Mouse (Mus musculus): ENCODE measurements around the gene Krt84. TPM values are rescaled to one million over a fixed set of nuclear protein-coding genes. Genes with fewer than 3 reads are reported as not detected.
A peak's percentile ranks its signal among the peaks of the same experiment; 100 is the strongest.

Gene Krt84
- polyA plus RNA-seq, 2 experiments: 1.8 to 8.1 TPM

DNA sequence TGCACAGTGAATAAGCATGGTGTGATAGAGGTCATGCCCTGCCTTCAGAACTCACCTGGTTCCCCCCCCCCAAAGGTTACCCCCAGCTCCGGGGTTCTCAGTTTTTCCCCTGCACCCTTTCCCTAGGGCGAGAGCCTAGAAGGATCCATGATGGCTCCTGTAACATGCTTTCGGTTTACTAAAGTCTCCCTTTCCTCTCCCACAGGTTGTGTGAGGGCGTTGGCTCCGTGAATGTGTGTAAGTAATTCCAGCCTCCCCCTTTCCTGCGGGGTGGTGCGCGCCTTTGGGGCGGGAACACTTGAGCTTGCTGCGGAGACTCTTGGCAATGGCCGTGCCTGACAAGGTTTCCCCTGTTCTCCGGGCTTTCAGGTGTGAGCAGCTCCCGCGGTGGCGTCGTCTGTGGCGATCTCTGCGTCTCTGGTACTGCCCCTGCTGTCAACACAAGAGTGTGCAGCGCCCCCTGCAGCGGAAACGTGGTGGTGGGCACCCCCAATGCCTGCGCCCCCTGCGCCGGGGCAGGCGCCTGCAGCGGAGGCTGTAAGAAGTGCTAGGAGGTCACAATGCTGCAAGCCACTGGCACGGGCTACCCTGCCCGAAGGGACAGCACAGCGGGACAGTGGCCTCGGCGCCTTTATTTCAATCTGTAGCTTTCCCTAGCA lies 53.5 kb downstream of the Krt84 start:
- DNase-seq (ENCODE audit: low spot score) (peak; percentile 28), ATAC-seq (ENCODE audit: low FRiP score, low read depth) (no peak)
- WGBS: 11% methylated on average over 31 of the region's 31 CpGs
- Histone ChIP-seq H3K27ac (replicated peaks; ENCODE audit: low read depth, low read length) (no peak overlapping the region), H3K36me3 (ENCODE audit: control insufficient read depth, insufficient read depth, low read length) (no peaks in the 10 kb centered on the region), H3K9me3 (ENCODE audit: control insufficient read depth, low read length) (no peaks in the 10 kb centered on the region), H3K4me1 (ENCODE audit: control insufficient read depth, insufficient read depth, low read length) (0 out of 2 replicates have a peak, but pooled peaks cover 4% of the 10 kb centered on the region), H3K4me2 (replicated peaks; ENCODE audit: low read depth, low read length, severe bottlenecking) (peak overlapping the region; percentile 48), H3K27me3 (ENCODE audit: control insufficient read depth, insufficient read depth, low read length) (peaks cover 9% of the 10 kb centered on the region; the same call in 1 of the 2 replicates), H3K9ac (ENCODE audit: low read depth, low read length, severe bottlenecking) (no peak overlapping the region; the same call in 1 of the 2 replicates), H3K4me3 (replicated peaks; ENCODE audit: low read length) (peak overlapping the region; percentile 24)
- no peak for TF ChIP-seq POLR2A (IDR thresholded peaks at IDR 0.05; ENCODE audit: borderline replicate concordance, extremely low read depth, insufficient read depth, insufficient read length)

Small RNA genes lying within 50 kb of the gene (microRNA-seq; reads per million reads assigned to microRNA genes)
- not detected for gene Gm44393
- not detected for gene Gm44460

Other genes starting within 250 kb of the Krt84 start
- gene Atg101, start 248.5 kb downstream of the Krt84 start, polyA plus RNA-seq (2012; rRNA removed): 42.9 and 47.2 TPM in 2 replicates
- gene Atg101, start 248.5 kb downstream of the Krt84 start, polyA plus RNA-seq (2014; fragmentation: Nextera tagmentation; extraction: Ambion mirVana): 53.3 and 56.0 TPM in 2 replicates
- 1.0 and 2.2 TPM in 2 replicates for gene 6030408B16Rik, start 239.6 kb downstream of the Krt84 start, polyA plus RNA-seq (2012; rRNA removed)
- gene 6030408B16Rik, start 239.6 kb downstream of the Krt84 start, polyA plus RNA-seq (2014; fragmentation: Nextera tagmentation; extraction: Ambion mirVana): 0.74 and 1.8 TPM in 2 replicates
- gene Krt80, start 162.7 kb downstream of the Krt84 start, polyA plus RNA-seq (2012; rRNA removed): 3.3 and 3.6 TPM in 2 replicates
- 3.8 TPM in 2 replicates for gene Krt80, start 162.7 kb downstream of the Krt84 start, polyA plus RNA-seq (2014; fragmentation: Nextera tagmentation; extraction: Ambion mirVana)
- gene Krt7, start 121.8 kb downstream of the Krt84 start, polyA plus RNA-seq (2012; rRNA removed): 13.8 and 19.3 TPM in 2 replicates
- 26.7 and 29.7 TPM in 2 replicates for gene Krt7, start 121.8 kb downstream of the Krt84 start, polyA plus RNA-seq (2014; fragmentation: Nextera tagmentation; extraction: Ambion mirVana)
- 0.73 and 1.5 TPM in 2 replicates for gene Krt87, start 94.0 kb downstream of the Krt84 start, polyA plus RNA-seq (2012; rRNA removed)
- 0.61 and 0.89 TPM in 2 replicates for gene Krt87, start 94.0 kb downstream of the Krt84 start, polyA plus RNA-seq (2014; fragmentation: Nextera tagmentation; extraction: Ambion mirVana)
- 0.15 TPM in 1 of 2 replicates, not detected in the other for gene Krt88, start 85.1 kb downstream of the Krt84 start, polyA plus RNA-seq (2012; rRNA removed)
- not detected in 2 replicates for gene Krt88, start 85.1 kb downstream of the Krt84 start, polyA plus RNA-seq (2014; fragmentation: Nextera tagmentation; extraction: Ambion mirVana)
- not detected in 2 replicates for gene Krt81, start 69.1 kb downstream of the Krt84 start, polyA plus RNA-seq (2012; rRNA removed)
- not detected in 2 replicates for gene Krt81, start 69.1 kb downstream of the Krt84 start, polyA plus RNA-seq (2014; fragmentation: Nextera tagmentation; extraction: Ambion mirVana)
- gene Krt86, start 59.3 kb downstream of the Krt84 start, polyA plus RNA-seq (2012; rRNA removed): 0.15 TPM in 1 of 2 replicates, not detected in the other
- gene Krt86, start 59.3 kb downstream of the Krt84 start, polyA plus RNA-seq (2014; fragmentation: Nextera tagmentation; extraction: Ambion mirVana): 0.10 TPM in 1 of 2 replicates, not detected in the other
- gene Krt83, start 41.3 kb downstream of the Krt84 start, polyA plus RNA-seq (2012; rRNA removed): 0.06 TPM in 1 of 2 replicates, not detected in the other
- gene Krt83, start 41.3 kb downstream of the Krt84 start, polyA plus RNA-seq (2014; fragmentation: Nextera tagmentation; extraction: Ambion mirVana): not detected in 2 replicates
- gene Gm49425, start 15.6 kb downstream of the Krt84 start, polyA plus RNA-seq (2012; rRNA removed): 0.22 and 0.23 TPM in 2 replicates
- 0.30 and 0.45 TPM in 2 replicates for gene Gm49425, start 15.6 kb downstream of the Krt84 start, polyA plus RNA-seq (2014; fragmentation: Nextera tagmentation; extraction: Ambion mirVana)
- gene Krt82, start 17.8 kb upstream of the Krt84 start, polyA plus RNA-seq (2012; rRNA removed): not detected in 2 replicates
- not detected in 2 replicates for gene Krt82, start 17.8 kb upstream of the Krt84 start, polyA plus RNA-seq (2014; fragmentation: Nextera tagmentation; extraction: Ambion mirVana)
- 0.06 and 0.08 TPM in 2 replicates for gene Krt90, start 30.1 kb upstream of the Krt84 start, polyA plus RNA-seq (2012; rRNA removed)
- 0.07 and 0.10 TPM in 2 replicates for gene Krt90, start 30.1 kb upstream of the Krt84 start, polyA plus RNA-seq (2014; fragmentation: Nextera tagmentation; extraction: Ambion mirVana)
- gene Krt75, start 41.1 kb upstream of the Krt84 start, polyA plus RNA-seq (2012; rRNA removed): 0.52 and 0.70 TPM in 2 replicates
- gene Krt75, start 41.1 kb upstream of the Krt84 start, polyA plus RNA-seq (2014; fragmentation: Nextera tagmentation; extraction: Ambion mirVana): 0.93 and 0.96 TPM in 2 replicates
- not detected in 2 replicates for gene Gm5414, start 95.4 kb upstream of the Krt84 start, polyA plus RNA-seq (2012; rRNA removed)
- not detected in 2 replicates for gene Gm5414, start 95.4 kb upstream of the Krt84 start, polyA plus RNA-seq (2014; fragmentation: Nextera tagmentation; extraction: Ambion mirVana)
- gene Gm5478, start 114.6 kb upstream of the Krt84 start, polyA plus RNA-seq (2012; rRNA removed): not detected in 2 replicates
- not detected in 2 replicates for gene Gm5478, start 114.6 kb upstream of the Krt84 start, polyA plus RNA-seq (2014; fragmentation: Nextera tagmentation; extraction: Ambion mirVana)
- gene Krt6b, start 147.5 kb upstream of the Krt84 start, polyA plus RNA-seq (2012; rRNA removed): not detected in 2 replicates
- not detected in 2 replicates for gene Krt6b, start 147.5 kb upstream of the Krt84 start, polyA plus RNA-seq (2014; fragmentation: Nextera tagmentation; extraction: Ambion mirVana)
- gene Krt6a, start 161.5 kb upstream of the Krt84 start, polyA plus RNA-seq (2012; rRNA removed): 5.0 and 8.0 TPM in 2 replicates
- gene Krt6a, start 161.5 kb upstream of the Krt84 start, polyA plus RNA-seq (2014; fragmentation: Nextera tagmentation; extraction: Ambion mirVana): 14.0 and 26.5 TPM in 2 replicates
- gene Krt5, start 180.1 kb upstream of the Krt84 start, polyA plus RNA-seq (2012; rRNA removed): 322 and 422 TPM in 2 replicates
- gene Krt5, start 180.1 kb upstream of the Krt84 start, polyA plus RNA-seq (2014; fragmentation: Nextera tagmentation; extraction: Ambion mirVana): 204 and 215 TPM in 2 replicates
- 0.03 and 0.04 TPM in 2 replicates for gene Krt71, start 210.3 kb upstream of the Krt84 start, polyA plus RNA-seq (2012; rRNA removed)
- gene Krt71, start 210.3 kb upstream of the Krt84 start, polyA plus RNA-seq (2014; fragmentation: Nextera tagmentation; extraction: Ambion mirVana): not detected in 2 replicates